Comparison of ENCODE assay signal across 23 mouse cellular contexts in genomic region chr7:97184005-97184404, GRCm38 (mm10).
A peak's percentile ranks its signal among the peaks of the same experiment; 100 is the strongest.
DNase-seq lines count a peak whose midpoint lies in the region; ATAC-seq and TF ChIP-seq lines count a peak whose summit lies in the region.
"Had no signal": no experiment of that assay in that cellular context is flagged by ENCODE, and none has a peak within 500 bp of the region (broad histone marks: within the 10 kb centered on the region; RNA-seq: fewer than 3 reads in every experiment).

No protein-coding gene starts in this region.

- peak overlapping the region; percentile 16; the same call in 1 of the 2 replicates for H3K27ac ChIP-seq in kidney, embryonic 16.5 days (ENCODE audit: low read length)
- H3K27ac ChIP-seq in embryonic fibroblast, embryonic 13.5 days (ENCODE audit: insufficient read depth, low read length), result 0 out of 2 replicates have a peak overlapping the region, but pooled peaks have one; percentile 19
- H3K27ac ChIP-seq in liver, embryonic 15.5 days (replicated peaks), result peak overlapping the region; percentile 56
- no peak overlapping the region for H3K27ac ChIP-seq in midbrain, embryonic 10.5 days (replicated peaks)
- H3K27ac ChIP-seq: embryonic facial prominence, embryonic 15.5 days; forebrain, embryonic 12.5 days; neural tube, embryonic 15.5 days had no signal

- no peak for TF ChIP-seq CTCF in embryonic fibroblast, embryonic 13.5 days (IDR thresholded peaks at IDR 0.05; ENCODE audit: borderline replicate concordance, insufficient read depth, low read length)

- H3K9ac ChIP-seq in kidney, embryonic 16.5 days (replicated peaks; ENCODE audit: low read length), result no peak overlapping the region
- no peak overlapping the region for H3K9ac ChIP-seq in liver, embryonic 15.5 days
- H3K9ac ChIP-seq: embryonic facial prominence, embryonic 15.5 days; forebrain, embryonic 12.5 days; neural tube, embryonic 15.5 days had no signal

- TF ChIP-seq POLR2A in embryonic fibroblast, embryonic 13.5 days (IDR thresholded peaks at IDR 0.05; ENCODE audit: low read depth, low read length), result no peak

- no peak overlapping the region for H3K4me3 ChIP-seq in kidney, embryonic 16.5 days (ENCODE audit: low read length)
- H3K4me3 ChIP-seq in embryonic fibroblast, embryonic 13.5 days (ENCODE audit: insufficient read depth, low read length), result no peak overlapping the region
- no peak overlapping the region for H3K4me3 ChIP-seq in liver, embryonic 15.5 days (replicated peaks)
- no peak overlapping the region for H3K4me3 ChIP-seq in midbrain, embryonic 10.5 days
- H3K4me3 ChIP-seq: embryonic facial prominence, embryonic 15.5 days; forebrain, embryonic 12.5 days; heart, embryonic 10.5 days; myocyte; neural tube, embryonic 15.5 days had no signal

- ATAC-seq in kidney, embryonic 16.5 days (ENCODE audit: low FRiP score, low TSS enrichment), result no peak
- peak; percentile 87 for ATAC-seq in liver, embryonic 15.5 days (ENCODE audit: insufficient read depth)
- ATAC-seq: CD4-positive, CD25-positive, alpha-beta regulatory T cell, adult 4 months had no signal

- WGBS in kidney, embryonic 16.5 days, result 88% methylated on average over 1 of the region's 1 CpGs
- WGBS in liver, embryonic 15.5 days (ENCODE audit: insufficient replicate concordance), result 7% methylated on average over 1 of the region's 1 CpGs
- WGBS in midbrain, embryonic 10.5 days, result 83% methylated on average over 1 of the region's 1 CpGs

- H3K9me3 ChIP-seq in kidney, embryonic 16.5 days (ENCODE audit: low read length), result no peaks in the 10 kb centered on the region
- H3K9me3 ChIP-seq in liver, embryonic 15.5 days (replicated peaks), result no peaks in the 10 kb centered on the region
- H3K9me3 ChIP-seq in midbrain, embryonic 10.5 days (replicated peaks), result no peaks in the 10 kb centered on the region
- H3K9me3 ChIP-seq: embryonic facial prominence, embryonic 15.5 days; forebrain, embryonic 12.5 days; heart, embryonic 10.5 days; neural tube, embryonic 15.5 days had no signal

- H3K4me1 ChIP-seq in kidney, embryonic 16.5 days (ENCODE audit: insufficient read depth, low read length), result peaks cover 15% of the 10 kb centered on the region
- no peaks in the 10 kb centered on the region; the same call in 1 of the 2 replicates for H3K4me1 ChIP-seq in embryonic fibroblast, embryonic 13.5 days (ENCODE audit: control insufficient read depth, insufficient read depth, low read length)
- H3K4me1 ChIP-seq in liver, embryonic 15.5 days (replicated peaks), result peaks cover 29% of the 10 kb centered on the region
- H3K4me1 ChIP-seq in midbrain, embryonic 10.5 days, result peaks cover 11% of the 10 kb centered on the region

- no peak for DNase-seq in kidney, adult 11 months
- no peak for DNase-seq in midbrain, embryonic 10.5 days (ENCODE audit: low spot score)
- no peak for DNase-seq in layer of hippocampus, postnatal 36 days
- DNase-seq in layer of hippocampus, postnatal 25 days (ENCODE audit: extremely low spot score in 1 of 2, low spot score in 1 of 2), result no peak
- DNase-seq: adrenal gland, postnatal 14 days; cerebellum, adult 8-10 months; gastrocnemius, postnatal 14 days; heart, postnatal 4 days; kidney, adult 18-20 months; kidney, postnatal 25 days; lung, postnatal 14 days; midbrain, embryonic 14.5 days; right cerebral cortex, postnatal 4 days; thymus, postnatal 25 days had no signal

- H3K36me3 ChIP-seq in kidney, embryonic 16.5 days (ENCODE audit: insufficient read depth, low read length), result 0 out of 2 replicates have a peak, but pooled peaks cover 4% of the 10 kb centered on the region
- no peaks in the 10 kb centered on the region for H3K36me3 ChIP-seq in liver, embryonic 15.5 days (replicated peaks)
- no peaks in the 10 kb centered on the region for H3K36me3 ChIP-seq in midbrain, embryonic 10.5 days
- H3K36me3 ChIP-seq: embryonic facial prominence, embryonic 15.5 days; forebrain, embryonic 12.5 days; heart, embryonic 10.5 days; neural tube, embryonic 15.5 days had no signal

- H3K27me3 ChIP-seq in kidney, embryonic 16.5 days (ENCODE audit: insufficient read depth, low read length), result no peaks in the 10 kb centered on the region
- H3K27me3 ChIP-seq in liver, embryonic 15.5 days, result no peaks in the 10 kb centered on the region
- no peaks in the 10 kb centered on the region for H3K27me3 ChIP-seq in midbrain, embryonic 10.5 days (ENCODE audit: low read depth, poor library complexity, severe bottlenecking)
- H3K27me3 ChIP-seq: embryonic facial prominence, embryonic 15.5 days; forebrain, embryonic 12.5 days; neural tube, embryonic 15.5 days had no signal

- no peak overlapping the region for H3K4me2 ChIP-seq in kidney, embryonic 16.5 days (replicated peaks; ENCODE audit: low read depth, low read length)
- H3K4me2 ChIP-seq in liver, embryonic 15.5 days, result peak overlapping the region; percentile 48
- H3K4me2 ChIP-seq: embryonic facial prominence, embryonic 15.5 days; forebrain, embryonic 12.5 days; neural tube, embryonic 15.5 days had no signal
